Mouse (Mus musculus) CH12.LX (cell line): ENCODE measurements around the gene Mcam.
A peak's percentile ranks its signal among the peaks of the same experiment; 100 is the strongest.

ENCODE experiments used
- BHLHE40 ChIP-seq: IDR thresholded peaks from 2 replicates; pipeline ENCODE4 v1.6.1; 2011; ENCODE audit warnings: mild to moderate bottlenecking, low read depth, low read length, improper control_type of control experiment
- CHD1 ChIP-seq: IDR thresholded peaks from 2 replicates; pipeline ENCODE4 v1.6.1; 2012; ENCODE audit warnings: low read depth, low read length, improper control_type of control experiment, inconsistent platforms
- CTCF ChIP-seq, 2 experiments: IDR thresholded peaks in 1 of 2; conservative IDR thresholded peaks in 1 of 2; 2 replicates each; pipeline ENCODE4 v1.5.1; 2011 to 2012; ENCODE audit warnings: low read depth in 2 of 2, low read length in 2 of 2, improper control_type of control experiment in 1 of 2, inconsistent platforms in 1 of 2, mild to moderate bottlenecking in 1 of 2, moderate library complexity in 1 of 2
- E2F4 ChIP-seq: IDR thresholded peaks from 2 replicates; pipeline ENCODE4 v1.6.1; 2011; ENCODE audit warnings: low read depth, low read length, improper control_type of control experiment; ENCODE audit not compliant: insufficient replicate concordance
- EP300 ChIP-seq: IDR thresholded peaks from 2 replicates; pipeline ENCODE4 v1.6.1; 2011; ENCODE audit warnings: low read length, improper control_type of control experiment
- ETS1 ChIP-seq: conservative IDR thresholded peaks from 2 replicates; pipeline ENCODE4 v1.6.1; 2012; ENCODE audit warnings: low read depth, mild to moderate bottlenecking, inconsistent platforms, low read length, improper control_type of control experiment, moderate library complexity
- HCFC1 ChIP-seq: IDR thresholded peaks from 2 replicates; pipeline ENCODE4 v1.6.1; 2012; ENCODE audit warnings: low read depth, mild to moderate bottlenecking, inconsistent platforms, low read length, improper control_type of control experiment
- MAFK ChIP-seq: IDR thresholded peaks from 2 replicates; pipeline ENCODE4 v1.6.1; 2011; ENCODE audit warnings: low read length, improper control_type of control experiment; ENCODE audit not compliant: insufficient replicate concordance
- MEF2A ChIP-seq: IDR thresholded peaks from 2 replicates; pipeline ENCODE4 v1.6.1; 2014; ENCODE audit warnings: low read depth, mild to moderate bottlenecking, inconsistent platforms, low read length, improper control_type of control experiment, borderline replicate concordance
- PAX5 ChIP-seq: IDR thresholded peaks from 2 replicates; pipeline ENCODE4 v1.6.1; 2012; ENCODE audit warnings: low read length, inconsistent platforms, mixed read lengths
- POLR2A ChIP-seq: IDR thresholded peaks from 2 replicates; pipeline ENCODE4 v1.6.1; 2011; ENCODE audit warnings: low read depth, mild to moderate bottlenecking, improper control_type of control experiment, low read length
- RAD21 ChIP-seq: IDR thresholded peaks from 2 replicates; pipeline ENCODE4 v1.6.1; 2011; ENCODE audit warnings: low read depth, mild to moderate bottlenecking, low read length, improper control_type of control experiment, moderate library complexity
- ZKSCAN1 ChIP-seq: IDR thresholded peaks from 2 replicates; pipeline ENCODE4 v1.6.1; 2012; ENCODE audit warnings: low read depth, inconsistent platforms, low read length, improper control_type of control experiment, borderline replicate concordance

DNA sequence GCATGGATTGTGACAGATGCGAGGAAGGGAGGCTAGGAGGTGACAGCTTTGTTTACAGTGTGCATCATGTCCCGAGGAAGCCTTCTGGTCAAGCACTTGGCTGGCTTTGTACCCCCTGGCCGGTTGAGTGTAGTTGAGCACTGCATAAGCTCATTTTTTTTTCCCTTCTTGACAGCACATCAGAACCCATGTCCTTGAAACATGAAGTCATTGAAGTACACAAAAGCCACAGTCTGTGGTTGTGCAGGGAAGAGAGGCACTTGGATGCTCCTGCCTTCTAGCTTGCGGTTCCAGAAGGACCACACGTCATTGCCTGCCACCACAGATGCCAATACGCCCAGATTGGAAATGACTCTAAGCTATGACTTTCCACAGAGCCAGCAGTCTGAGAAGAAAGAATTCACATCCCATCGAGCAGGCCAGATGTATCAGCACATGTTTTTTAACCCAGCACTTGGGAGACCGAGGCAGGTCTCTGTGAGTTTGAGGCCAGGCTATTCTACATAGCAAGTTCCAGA is 14.3 kb upstream of the Mcam start:
- TF ChIP-seq EP300: no peak
- TF ChIP-seq ETS1: no peak
- no peak for TF ChIP-seq CHD1
- TF ChIP-seq ZKSCAN1: no peak
- no peak for TF ChIP-seq MAFK
- no peak for TF ChIP-seq CTCF (conservative IDR thresholded peaks at IDR 0.05 in 1 of 2, IDR thresholded peaks at IDR 0.05 in 1 of 2; ENCODE audit: low read depth in 2 of 2, low read length in 2 of 2)
- no peak for TF ChIP-seq MEF2A
- TF ChIP-seq POLR2A: no peak
- TF ChIP-seq E2F4: no peak
- TF ChIP-seq BHLHE40: 0 out of 2 replicates have a peak, but pooled peaks have one; percentile 12
- TF ChIP-seq PAX5: no peak
- TF ChIP-seq HCFC1: no peak
- TF ChIP-seq RAD21: no peak
